ENCODE assay signal across 8 mouse cellular contexts in the genomic region with DNA sequence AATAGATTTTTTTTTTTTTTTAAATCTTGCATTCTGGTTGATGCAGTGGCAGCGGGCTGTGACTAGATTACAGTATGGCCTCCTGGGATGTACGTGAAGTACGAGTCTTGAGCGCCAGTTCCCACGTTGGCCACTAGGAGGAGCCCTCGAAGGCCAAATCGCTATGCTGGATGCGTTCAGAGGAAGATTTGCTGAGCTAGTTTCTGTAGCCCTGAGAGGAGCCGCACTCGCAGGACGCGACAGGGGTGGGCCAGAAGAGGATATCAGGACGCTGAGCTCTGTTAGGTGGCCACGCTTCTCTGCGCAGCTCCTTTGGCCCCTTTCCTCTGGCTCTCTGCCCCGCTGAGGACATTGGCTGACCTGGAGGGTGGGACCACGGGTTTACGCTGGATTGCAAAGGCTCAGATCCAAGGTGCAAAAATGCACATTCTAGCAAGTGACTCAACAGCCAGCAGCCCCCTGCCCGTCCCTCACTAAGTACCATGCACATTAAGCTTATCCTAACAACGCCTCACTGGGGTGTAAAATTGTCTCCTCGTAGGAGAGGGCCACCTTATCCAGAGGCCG. TPM values are rescaled to one million over a fixed set of nuclear protein-coding genes. Genes with fewer than 3 reads are reported as not detected.
DNase-seq lines count a peak whose midpoint lies in the region; ATAC-seq and TF ChIP-seq lines count a peak whose summit lies in the region.

No protein-coding gene starts in this region.

- H3K4me1 ChIP-seq in bone marrow, adult 2 months (ENCODE audit: control insufficient read depth, insufficient read depth, low read length), result no peaks in the 10 kb centered on the region
- H3K4me1 ChIP-seq in embryonic facial prominence, embryonic 14.5 days (ENCODE audit: control insufficient read depth, insufficient read depth, low read length), result no peaks in the 10 kb centered on the region
- H3K4me1 ChIP-seq in limb, embryonic 14.5 days (ENCODE audit: control insufficient read depth, insufficient read depth, low read length), result no peaks in the 10 kb centered on the region
- peaks cover 4% of the 10 kb centered on the region; the same call in 1 of the 2 replicates for H3K4me1 ChIP-seq in midbrain, embryonic 16.5 days (ENCODE audit: control insufficient read depth, insufficient read depth, low read length)
- no peaks in the 10 kb centered on the region for H3K4me1 ChIP-seq in spleen, adult 2 months (ENCODE audit: control insufficient read depth, insufficient read depth, insufficient read length)

- 6% methylated on average over 22 of the region's 22 CpGs for WGBS in bone marrow, adult 2 months
- 12% methylated on average over 22 of the region's 22 CpGs for WGBS in embryonic facial prominence, embryonic 14.5 days
- whole genome bisulfite sequencing in limb, embryonic 14.5 days, result 8% methylated on average over 22 of the region's 22 CpGs
- WGBS in midbrain, embryonic 16.5 days, result 9% methylated on average over 22 of the region's 22 CpGs
- 12% methylated on average over 22 of the region's 22 CpGs for WGBS in spleen, adult 2 months

- no peaks in the 10 kb centered on the region for H3K36me3 ChIP-seq in embryonic facial prominence, embryonic 14.5 days (ENCODE audit: control insufficient read depth, insufficient read depth, low read length)
- H3K36me3 ChIP-seq in limb, embryonic 14.5 days (ENCODE audit: control insufficient read depth, insufficient read depth, low read length), result no peaks in the 10 kb centered on the region
- H3K36me3 ChIP-seq in midbrain, embryonic 16.5 days (ENCODE audit: control insufficient read depth, insufficient read depth, low read length), result no peaks in the 10 kb centered on the region
- H3K36me3 ChIP-seq in spleen, adult 2 months (ENCODE audit: control insufficient read depth, insufficient read depth, low read length), result no peaks in the 10 kb centered on the region

- no peaks in the 10 kb centered on the region; the same call in 1 of the 2 replicates for H3K27me3 ChIP-seq in embryonic facial prominence, embryonic 14.5 days (replicated peaks; ENCODE audit: control insufficient read depth, insufficient read depth, low read length)
- H3K27me3 ChIP-seq in limb, embryonic 14.5 days (ENCODE audit: control insufficient read depth, insufficient read depth, low read length), result no peaks in the 10 kb centered on the region; the same call in 1 of the 2 replicates
- no peaks in the 10 kb centered on the region for H3K27me3 ChIP-seq in midbrain, embryonic 16.5 days (ENCODE audit: control insufficient read depth, insufficient read depth, low read depth, low read length)
- H3K27me3 ChIP-seq in spleen, adult 2 months (ENCODE audit: control insufficient read depth, insufficient read depth, low read length), result no peaks in the 10 kb centered on the region

- H3K9ac ChIP-seq in embryonic facial prominence, embryonic 14.5 days (ENCODE audit: low read depth, low read length), result no peak overlapping the region
- peak overlapping the region; percentile 49 for H3K9ac ChIP-seq in limb, embryonic 14.5 days (ENCODE audit: low read depth, low read length, severe bottlenecking)
- H3K9ac ChIP-seq in midbrain, embryonic 16.5 days (ENCODE audit: low read depth, low read length), result peak overlapping the region; percentile 76

- DNase-seq in A20 (ENCODE audit: low read depth, low spot score), result peak; percentile 75
- peak; percentile 89 for DNase-seq in embryonic facial prominence, embryonic 14.5 days (ENCODE audit: low spot score)
- DNase-seq in heart, adult 9 months (ENCODE audit: low spot score in 2 of 2), result peak; percentile 79 to 89
- DNase-seq in kidney, adult 9 months, result peak; percentile 95
- DNase-seq in limb, embryonic 14.5 days (ENCODE audit: low spot score), result peak; percentile 68
- DNase-seq in spleen, adult 2 months (ENCODE audit: low read depth in 1 of 2, low spot score in 2 of 2), result peak; percentile 50 to 81

- TF ChIP-seq CTCF in bone marrow, adult 2 months (IDR thresholded peaks at IDR 0.05; ENCODE audit: control insufficient read depth, insufficient read depth, low read length), result peak; percentile 96
- peak; percentile 86; the same call in 1 of the 2 replicates for TF ChIP-seq CTCF in spleen, adult 2 months (IDR thresholded peaks at IDR 0.05; ENCODE audit: extremely low read depth, insufficient read depth, insufficient read length, insufficient replicate concordance)

- H3K4me3 ChIP-seq in bone marrow, adult 2 months (replicated peaks; ENCODE audit: control insufficient read depth, low read depth, low read length), result no peak overlapping the region
- peak overlapping the region; percentile 19 for H3K4me3 ChIP-seq in embryonic facial prominence, embryonic 14.5 days (ENCODE audit: low read depth, low read length)
- peak overlapping the region; percentile 27 for H3K4me3 ChIP-seq in limb, embryonic 14.5 days (replicated peaks; ENCODE audit: low read length)
- peak overlapping the region; percentile 38 for H3K4me3 ChIP-seq in midbrain, embryonic 16.5 days (ENCODE audit: low read depth, low read length)
- H3K4me3 ChIP-seq in spleen, adult 2 months (ENCODE audit: extremely low read depth, insufficient read depth, insufficient read length), result no peak overlapping the region

- H3K9me3 ChIP-seq in embryonic facial prominence, embryonic 14.5 days (ENCODE audit: control insufficient read depth, low read length), result no peaks in the 10 kb centered on the region
- no peaks in the 10 kb centered on the region for H3K9me3 ChIP-seq in limb, embryonic 14.5 days (ENCODE audit: control insufficient read depth, low read length)
- no peaks in the 10 kb centered on the region for H3K9me3 ChIP-seq in midbrain, embryonic 16.5 days (replicated peaks; ENCODE audit: control insufficient read depth, low read length, poor library complexity, severe bottlenecking)

- peak; percentile 84 for ATAC-seq in embryonic facial prominence, embryonic 14.5 days (ENCODE audit: low read depth)
- peak; percentile 65 for ATAC-seq in limb, embryonic 14.5 days (ENCODE audit: low FRiP score, low read depth)
- ATAC-seq in midbrain, embryonic 16.5 days, result peak; percentile 85

- H3K4me2 ChIP-seq in embryonic facial prominence, embryonic 14.5 days (ENCODE audit: low read depth, low read length), result peak overlapping the region; percentile 47
- peak overlapping the region; percentile 55 for H3K4me2 ChIP-seq in limb, embryonic 14.5 days (replicated peaks; ENCODE audit: low read depth, low read length, severe bottlenecking)
- H3K4me2 ChIP-seq in midbrain, embryonic 16.5 days (ENCODE audit: low read length), result peak overlapping the region; percentile 89

- no peak overlapping the region for H3K27ac ChIP-seq in bone marrow, adult 2 months (ENCODE audit: control insufficient read depth, insufficient read depth, low read depth, low read length, poor library complexity)
- H3K27ac ChIP-seq in embryonic facial prominence, embryonic 14.5 days (replicated peaks; ENCODE audit: low read depth, low read length), result no peak overlapping the region
- no peak overlapping the region for H3K27ac ChIP-seq in limb, embryonic 14.5 days (replicated peaks; ENCODE audit: low read depth, low read length)
- H3K27ac ChIP-seq in midbrain, embryonic 16.5 days (ENCODE audit: low read length), result no peak overlapping the region
- no peak overlapping the region for H3K27ac ChIP-seq in spleen, adult 2 months (ENCODE audit: insufficient read depth, low read length)

- no peak for TF ChIP-seq POLR2A in bone marrow, adult 2 months (IDR thresholded peaks at IDR 0.05; ENCODE audit: borderline replicate concordance, control insufficient read depth, low read depth, low read length)
- TF ChIP-seq POLR2A in limb, embryonic 14.5 days (IDR thresholded peaks at IDR 0.05; ENCODE audit: borderline replicate concordance, extremely low read depth, insufficient read depth, insufficient read length), result no peak
- TF ChIP-seq POLR2A in spleen, adult 2 months (IDR thresholded peaks at IDR 0.05; ENCODE audit: low read depth, low read length), result no peak

RNA-seq across cellular contexts. Expression of a gene that starts 28.4 kb away (rescaled TPM):
- 1.1 and 3.0 TPM in 2 replicates for polyA plus RNA-seq in bone marrow, adult 2 months (2011; ENCODE audit: insufficient read depth, insufficient read length, low replicate concordance, missing spikeins)
- not detected in 2 replicates for polyA plus RNA-seq in embryonic facial prominence, embryonic 14.5 days (2014; fragmentation: Nextera tagmentation; extraction: Ambion mirVana)
- 0.12 and 0.20 TPM in 2 replicates for polyA plus RNA-seq in limb, embryonic 14.5 days (2012; rRNA removed)
- polyA plus RNA-seq in limb, embryonic 14.5 days (2014; fragmentation: Nextera tagmentation; extraction: Ambion mirVana), result not detected in 2 replicates
- polyA plus RNA-seq in midbrain, embryonic 16.5 days (2015; fragmentation: Nextera tagmentation; extraction: Ambion mirVana), result not detected in 2 replicates
- polyA plus RNA-seq in spleen, adult 2 months (2012; rRNA removed), result 0.22 and 0.59 TPM in 2 replicates

RNA-seq across cellular contexts. Expression of a gene that starts 42.9 kb away (rescaled TPM):
- not detected in 2 replicates for polyA plus RNA-seq in bone marrow, adult 2 months (2011; ENCODE audit: insufficient read depth, insufficient read length, low replicate concordance, missing spikeins)
- polyA plus RNA-seq in embryonic facial prominence, embryonic 14.5 days (2014; fragmentation: Nextera tagmentation; extraction: Ambion mirVana), result 0.15 and 0.25 TPM in 2 replicates
- 0.14 and 0.16 TPM in 2 replicates for polyA plus RNA-seq in limb, embryonic 14.5 days (2012; rRNA removed)
- polyA plus RNA-seq in limb, embryonic 14.5 days (2014; fragmentation: Nextera tagmentation; extraction: Ambion mirVana), result 0.36 TPM in 1 of 2 replicates, not detected in the other
- 0.39 TPM in 1 of 2 replicates, not detected in the other for polyA plus RNA-seq in midbrain, embryonic 16.5 days (2015; fragmentation: Nextera tagmentation; extraction: Ambion mirVana)
- polyA plus RNA-seq in spleen, adult 2 months (2012; rRNA removed), result not detected in 2 replicates

Comparison
In these comparisons a context has a peak if more than half of its experiments do, and no peak if none do; other contexts are left out.
1. H3K4me3 ChIP-seq: peak in embryonic facial prominence, embryonic 14.5 days (single experiment), limb, embryonic 14.5 days (single experiment) and midbrain, embryonic 16.5 days (single experiment); none in bone marrow, adult 2 months (single experiment) and spleen, adult 2 months (single experiment).
2. Peak in every context shown above with its lines, with median percentiles within 50 percentile points of each other: DNase-seq, ATAC-seq and H3K4me2 ChIP-seq.